Mouse (Mus musculus) hindbrain, postnatal 0 days (tissue): ENCODE results near the gene Casp9. TPM values are rescaled to one million over a fixed set of nuclear protein-coding genes. Genes with fewer than 3 reads are reported as not detected.

ENCODE experiments used
- ATAC-seq: fragments of 200-750 bp; cut with Nextera tagmentation; 2 replicates; pipeline ENCODE4 v1.8.0; 2017; ENCODE audit warnings: mild to moderate bottlenecking, moderate TSS enrichment, moderate library complexity
- DNase-seq: peaks from one replicate; pipeline ENCODE4 v3.0.0-alpha.2; 2015; ENCODE audit warnings: low spot score
- H3K27ac ChIP-seq: fragments of 300-500 bp; sonication (generic); 2 replicates; pipeline ENCODE4 v1.5.1; 2014; ENCODE audit warnings: mild to moderate bottlenecking
- H3K27me3 ChIP-seq: fragments of 300-500 bp; sonication (generic); 2 replicates; pipeline ENCODE4 v1.6.1; 2014; ENCODE audit warnings: low read length, mixed read lengths; ENCODE audit not compliant: insufficient read depth
- H3K36me3 ChIP-seq: fragments of 300-500 bp; sonication (generic); 2 replicates; pipeline ENCODE4 v1.6.1; 2014; ENCODE audit warnings: low read length, mixed read lengths; ENCODE audit not compliant: insufficient read depth
- H3K4me1 ChIP-seq: fragments of 300-500 bp; sonication (generic); 2 replicates; pipeline ENCODE4 v1.6.1; 2014; ENCODE audit warnings: antibody characterized with exemption, low read length, mixed read lengths; ENCODE audit not compliant: insufficient read depth
- H3K4me2 ChIP-seq: fragments of 300-500 bp; sonication (generic); 2 replicates; pipeline ENCODE4 v1.6.1; 2014; ENCODE audit warnings: low read depth, mild to moderate bottlenecking, low read length, moderate library complexity, mixed read lengths
- H3K4me3 ChIP-seq: fragments of 300-500 bp; sonication (generic); 2 replicates; pipeline ENCODE4 v1.5.1; 2014; ENCODE audit warnings: low read length
- H3K9ac ChIP-seq: fragments of 300-500 bp; sonication (generic); replicated peaks from 2 replicates; pipeline ENCODE4 v1.6.1; 2014; ENCODE audit warnings: mild to moderate bottlenecking, low read length, moderate library complexity, mixed read lengths
- H3K9me3 ChIP-seq: fragments of 300-500 bp; sonication (generic); 2 replicates; pipeline ENCODE4 v1.6.1; 2016; ENCODE audit warnings: low read length, mixed read lengths
- CTCF ChIP-seq: IDR thresholded peaks from 2 replicates; pipeline ENCODE4 v1.5.1; 2016; ENCODE audit warnings: antibody characterized with exemption, control low read depth, low read depth
- WGBS: fragments of 180-500 bp; shearing (Covaris S2); extraction: QIAGEN DNeasy Blood & Tissue Kit; methylation state at CpG from one replicate; pipeline ENCODE4 v1.1.7; 2014; 5-methylcytosine and 5-hydroxymethylcytosine counted together
- polyA plus RNA-seq: library from polyadenylated mRNA; unstranded; fragments of >200 nt; fragmentation: Nextera tagmentation; extraction: Ambion mirVana; gene quantifications from 2 replicates; pipeline ENCODE4 v1.2.1, GENCODE M21; 2015
- total RNA-seq: library from RNA; depleted of rRNA; stranded (reverse); fragments of >200 nt; gene quantifications from 2 replicates; pipeline ENCODE4 v1.2.3, GENCODE M21; 2014; rRNA removed

Gene Casp9
- 25.9 and 29.1 TPM in 2 replicates for total RNA-seq
- polyA plus RNA-seq: 17.9 and 20.3 TPM in 2 replicates

- no peaks in the 10 kb centered on the region for H3K27me3 ChIP-seq
Measured at GRCm38 (mm10) chr4:141793282-141794151, at the start of gene Casp9. Gene Casp9 (plus strand): TSS chr4:141793612.

DNA sequence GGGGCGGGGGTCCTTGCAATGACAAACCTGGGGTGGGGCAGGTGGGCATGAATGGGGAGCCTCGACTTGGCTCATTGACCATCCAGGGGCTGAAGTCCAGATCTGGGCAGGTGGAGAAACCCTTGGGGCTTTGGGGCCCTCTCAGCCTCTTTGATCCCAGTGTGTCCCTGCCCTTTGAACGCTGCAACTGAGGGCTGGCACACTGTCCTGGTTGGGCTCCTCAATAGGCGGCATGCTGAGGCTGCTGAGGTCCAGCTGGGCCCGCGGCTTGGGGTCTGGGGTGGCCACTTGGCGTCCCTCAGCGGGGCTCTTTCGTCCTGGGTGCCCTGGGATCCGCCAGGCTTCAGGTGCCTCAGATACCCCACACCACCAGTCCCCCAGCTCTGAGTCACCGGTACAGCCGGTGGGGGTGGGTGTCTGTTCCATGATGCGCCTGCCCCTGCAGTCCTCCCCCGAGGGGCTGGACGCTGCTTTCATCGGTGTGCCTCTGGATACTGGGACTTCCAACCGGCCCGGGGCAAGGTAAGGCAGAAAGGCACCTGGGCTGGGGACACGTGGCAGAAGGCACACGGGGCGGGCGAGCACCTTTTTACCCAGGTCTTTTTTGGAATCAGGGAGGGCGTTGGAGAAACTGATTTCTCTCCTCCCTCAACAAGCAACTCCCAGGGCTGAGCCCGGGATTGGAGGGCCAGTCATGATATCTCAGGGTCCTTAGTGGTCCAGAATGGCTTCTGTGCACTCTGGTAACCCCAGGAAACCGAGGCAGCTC is 46.6 kb upstream of the Casp9 start, which contains the start of gene Agmat:
TSS of gene Agmat (plus strand) at position 95 of the 769 bp plus-strand sequence.
- no peak within 1 kb of the TSS for H3K27ac ChIP-seq
- no peaks in the 10 kb centered on the region for H3K27me3 ChIP-seq
- no peak for DNase-seq
- no peak for TF ChIP-seq CTCF
- no peak within 1 kb of the TSS for H3K9ac ChIP-seq
- no peaks in the 10 kb centered on the region for H3K9me3 ChIP-seq
- H3K4me3 ChIP-seq: no peak within 1 kb of the TSS
- whole genome bisulfite sequencing: 23% methylated on average over 25 of the region's 25 CpGs
- no peaks in the 10 kb centered on the region for H3K4me1 ChIP-seq
- no peak for ATAC-seq
- H3K36me3 ChIP-seq: no peaks in the 10 kb centered on the region
- H3K4me2 ChIP-seq: no peak within 1 kb of the TSS

More at GRCm38 (mm10) chr4:141793282-141794151, at the start of gene Casp9:
- peak within 1 kb of the TSS; percentile 68 for H3K9ac ChIP-seq
- under 1% methylated on average over 67 of the region's 80 CpGs for WGBS
- H3K4me3 ChIP-seq: peak within 1 kb of the TSS; percentile 72
- no peaks in the 10 kb centered on the region for H3K36me3 ChIP-seq
- ATAC-seq (peak; percentile 84), DNase-seq (peak; percentile 96)
- H3K4me2 ChIP-seq: peak within 1 kb of the TSS; percentile 65
- peak within 1 kb of the TSS; percentile 94 for H3K27ac ChIP-seq
- no peaks in the 10 kb centered on the region for H3K9me3 ChIP-seq
- TF ChIP-seq CTCF: no peak
- H3K4me1 ChIP-seq: peaks cover 11% of the 10 kb centered on the region

GRCm38 (mm10) chr4:141749557-141749956 is 43.9 kb upstream of the Casp9 start:
- WGBS: 30% methylated on average over 11 of the region's 11 CpGs
- no peak for ATAC-seq
- no peak overlapping the region for H3K9ac ChIP-seq
- no peaks in the 10 kb centered on the region for H3K36me3 ChIP-seq
- no peak for TF ChIP-seq CTCF
- H3K27ac ChIP-seq: no peak overlapping the region
- H3K4me3 ChIP-seq: no peak overlapping the region
- H3K4me2 ChIP-seq: no peak overlapping the region
- no peak for DNase-seq
- H3K9me3 ChIP-seq: no peaks in the 10 kb centered on the region
- H3K27me3 ChIP-seq: no peaks in the 10 kb centered on the region
- no peaks in the 10 kb centered on the region for H3K4me1 ChIP-seq

- Histone ChIP-seq H3K9ac (no peak overlapping the region), H3K27ac (no peak overlapping the region), H3K27me3 (no peaks in the 10 kb centered on the region), H3K4me3 (no peak overlapping the region), H3K4me2 (no peak overlapping the region), H3K9me3 (no peaks in the 10 kb centered on the region), H3K36me3 (no peaks in the 10 kb centered on the region), H3K4me1 (no peaks in the 10 kb centered on the region)
- ATAC-seq (no peak), DNase-seq (no peak)
- no peak for TF ChIP-seq CTCF
- 62% methylated on average over 3 of the region's 3 CpGs for WGBS
Measured at GRCm38 (mm10) chr4:141750826-141751225, 42.6 kb upstream of the Casp9 start.

DNA sequence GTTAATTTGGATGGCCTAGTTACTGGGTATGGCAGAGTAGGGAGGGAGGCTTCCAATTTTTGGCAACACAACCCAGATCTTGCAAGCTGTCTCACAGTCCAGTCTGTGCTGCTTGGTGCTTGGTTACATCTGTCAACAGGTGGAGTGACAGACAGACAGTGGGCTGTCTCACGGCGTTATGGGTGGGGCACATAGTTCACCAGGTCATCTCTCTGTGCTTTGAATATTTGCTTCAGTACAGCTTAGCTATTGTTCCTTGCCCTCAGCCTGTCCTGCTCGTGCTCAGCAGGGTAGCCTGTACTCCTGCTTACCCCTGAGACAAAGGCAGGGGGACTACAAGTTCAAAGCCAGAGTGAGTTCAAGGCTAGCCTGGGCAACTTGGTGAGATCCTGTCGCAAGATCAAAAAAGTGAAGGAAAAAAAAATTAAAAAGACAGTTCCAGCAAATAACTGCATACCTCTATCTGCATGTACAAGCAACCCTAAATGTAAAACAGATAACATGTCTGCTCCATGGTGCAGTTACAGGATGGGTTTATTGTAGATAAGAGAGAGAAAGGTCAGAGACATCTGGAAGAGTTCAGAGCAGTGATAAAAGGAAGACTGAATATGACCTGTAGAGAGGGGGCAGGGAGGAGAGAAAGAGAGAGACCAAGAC is 41.9 kb upstream of the Casp9 start:
- TF ChIP-seq CTCF: no peak
- peak; percentile 32; the same call in 1 of the 2 replicates for ATAC-seq
- WGBS: 35% methylated on average over 4 of the region's 4 CpGs

GRCm38 (mm10) chr4:141752076-141752421 is 41.4 kb upstream of the Casp9 start:
- Histone ChIP-seq H3K27ac (no peak overlapping the region), H3K9ac (no peak overlapping the region), H3K9me3 (no peaks in the 10 kb centered on the region), H3K36me3 (no peaks in the 10 kb centered on the region), H3K27me3 (no peaks in the 10 kb centered on the region), H3K4me1 (no peaks in the 10 kb centered on the region), H3K4me2 (no peak overlapping the region), H3K4me3 (no peak overlapping the region)
- ATAC-seq: no peak
- TF ChIP-seq CTCF: no peak
- DNase-seq: no peak
- whole genome bisulfite sequencing: 13% methylated on average over 4 of the region's 4 CpGs

More for the DNA sequence above, 41.9 kb upstream of the Casp9 start:
- no peaks in the 10 kb centered on the region for H3K36me3 ChIP-seq
- no peaks in the 10 kb centered on the region for H3K9me3 ChIP-seq
- no peaks in the 10 kb centered on the region for H3K27me3 ChIP-seq
- no peaks in the 10 kb centered on the region for H3K4me1 ChIP-seq
- H3K4me2 ChIP-seq: no peak overlapping the region
- no peak overlapping the region for H3K27ac ChIP-seq
- no peak overlapping the region for H3K9ac ChIP-seq
- H3K4me3 ChIP-seq: no peak overlapping the region
- no peak for DNase-seq
